Comparison of ENCODE assay signal across 21 mouse cellular contexts in genomic region chr9:102350696-102351095, GRCm38 (mm10). TPM values are rescaled to one million over a fixed set of nuclear protein-coding genes. Genes with fewer than 3 reads are reported as not detected.
DNase-seq lines count a peak whose midpoint lies in the region; ATAC-seq and TF ChIP-seq lines count a peak whose summit lies in the region.
"Had no signal": no experiment of that assay in that cellular context is flagged by ENCODE, and none has a peak within 500 bp of the region (broad histone marks: within the 10 kb centered on the region; RNA-seq: fewer than 3 reads in every experiment).

No protein-coding gene starts in this region.

- no peak overlapping the region for H3K4me3 ChIP-seq in forebrain, embryonic 11.5 days (ENCODE audit: low read depth, low read length)
- no peak overlapping the region for H3K4me3 ChIP-seq in forebrain, embryonic 14.5 days (ENCODE audit: low read depth, low read length)
- peak overlapping the region; percentile 76 for H3K4me3 ChIP-seq in midbrain, embryonic 13.5 days (replicated peaks)
- H3K4me3 ChIP-seq in thymus, adult 2 months (ENCODE audit: control insufficient read depth, insufficient read depth, low read length) = no peak overlapping the region
- H3K4me3 ChIP-seq: embryonic facial prominence, embryonic 13.5 days; heart, embryonic 15.5 days; limb, embryonic 12.5 days; megakaryocyte, embryonic 14.5 days; myocyte had no signal

- no peaks in the 10 kb centered on the region for H3K36me3 ChIP-seq in forebrain, embryonic 11.5 days (ENCODE audit: control insufficient read depth, insufficient read depth, low read length)
- H3K36me3 ChIP-seq in forebrain, embryonic 14.5 days (ENCODE audit: control insufficient read depth, insufficient read depth, low read length) = no peaks in the 10 kb centered on the region
- no peaks in the 10 kb centered on the region for H3K36me3 ChIP-seq in midbrain, embryonic 13.5 days
- H3K36me3 ChIP-seq in thymus, adult 2 months (ENCODE audit: control insufficient read depth, insufficient read depth, low read length) = no peaks in the 10 kb centered on the region
- H3K36me3 ChIP-seq: embryonic facial prominence, embryonic 13.5 days; heart, embryonic 15.5 days; limb, embryonic 12.5 days had no signal

- peaks cover 11% of the 10 kb centered on the region for H3K4me1 ChIP-seq in forebrain, embryonic 11.5 days (replicated peaks; ENCODE audit: control insufficient read depth, insufficient read depth, low read length)
- H3K4me1 ChIP-seq in forebrain, embryonic 14.5 days (ENCODE audit: control insufficient read depth, insufficient read depth, low read length) = peaks cover 9% of the 10 kb centered on the region
- peaks cover 72% of the 10 kb centered on the region for H3K4me1 ChIP-seq in midbrain, embryonic 13.5 days (replicated peaks)
- no peaks in the 10 kb centered on the region for H3K4me1 ChIP-seq in thymus, adult 2 months (replicated peaks; ENCODE audit: control insufficient read depth, insufficient read depth, low read length)

- no peak overlapping the region for H3K9ac ChIP-seq in forebrain, embryonic 11.5 days (ENCODE audit: low read length)
- no peak overlapping the region for H3K9ac ChIP-seq in forebrain, embryonic 14.5 days (ENCODE audit: low read length)
- 0 out of 2 replicates have a peak overlapping the region, but pooled peaks have one; percentile 98 for H3K9ac ChIP-seq in midbrain, embryonic 13.5 days (replicated peaks)
- H3K9ac ChIP-seq: embryonic facial prominence, embryonic 13.5 days; heart, embryonic 15.5 days; limb, embryonic 12.5 days; liver, embryonic 14.5 days had no signal

- H3K27me3 ChIP-seq in forebrain, embryonic 11.5 days (ENCODE audit: control insufficient read depth, insufficient read depth, low read length) = peaks cover 23% of the 10 kb centered on the region; the same call in 1 of the 2 replicates
- peaks cover 6% of the 10 kb centered on the region; the same call in 1 of the 2 replicates for H3K27me3 ChIP-seq in forebrain, embryonic 14.5 days (replicated peaks; ENCODE audit: control insufficient read depth, insufficient read depth, low read length)
- peaks cover 34% of the 10 kb centered on the region for H3K27me3 ChIP-seq in midbrain, embryonic 13.5 days
- no peaks in the 10 kb centered on the region for H3K27me3 ChIP-seq in thymus, adult 2 months (ENCODE audit: control insufficient read depth, insufficient read depth, low read length)

- no peak for TF ChIP-seq POLR2A in thymus, adult 2 months (IDR thresholded peaks at IDR 0.05; ENCODE audit: control insufficient read depth, extremely low read depth, insufficient read depth, low read length, poor library complexity)

- ATAC-seq in forebrain, embryonic 11.5 days (replicated peaks; ENCODE audit: low FRiP score) = no peak
- no peak for ATAC-seq in forebrain, embryonic 14.5 days
- no peak for ATAC-seq in midbrain, embryonic 13.5 days
- ATAC-seq: lung, postnatal 0 days had no signal

- no peak overlapping the region for H3K4me2 ChIP-seq in forebrain, embryonic 11.5 days (ENCODE audit: low read depth, low read length, severe bottlenecking)
- no peak overlapping the region for H3K4me2 ChIP-seq in forebrain, embryonic 14.5 days (ENCODE audit: low read length)
- H3K4me2 ChIP-seq in midbrain, embryonic 13.5 days (replicated peaks) = peak overlapping the region; percentile 81
- H3K4me2 ChIP-seq: embryonic facial prominence, embryonic 13.5 days; heart, embryonic 15.5 days; limb, embryonic 12.5 days had no signal

- H3K9me3 ChIP-seq in forebrain, embryonic 11.5 days (ENCODE audit: control insufficient read depth, low read length) = no peaks in the 10 kb centered on the region
- H3K9me3 ChIP-seq in forebrain, embryonic 14.5 days (replicated peaks; ENCODE audit: control insufficient read depth, low read length) = no peaks in the 10 kb centered on the region
- no peaks in the 10 kb centered on the region for H3K9me3 ChIP-seq in midbrain, embryonic 13.5 days
- H3K9me3 ChIP-seq: embryonic facial prominence, embryonic 13.5 days; heart, embryonic 15.5 days; limb, embryonic 12.5 days; megakaryocyte, embryonic 14.5 days had no signal

- peak; percentile 44 for DNase-seq in forebrain, embryonic 11.5 days (ENCODE audit: low spot score)
- DNase-seq in forebrain, embryonic 14.5 days (ENCODE audit: low spot score) = no peak
- peak; percentile 14 to 19 for DNase-seq in right cerebral cortex, postnatal 10 days (ENCODE audit: low spot score in 2 of 2)
- no peak for DNase-seq in right cerebral cortex, postnatal 14 days
- no peak for DNase-seq in spleen, postnatal 36 days (ENCODE audit: low spot score in 2 of 2)
- no peak for DNase-seq in thymus, adult 2 months
- no peak for DNase-seq in adrenal gland, postnatal 10 days
- DNase-seq: adrenal gland, adult 8-10 months; cerebellum, adult 11-12 months; kidney, adult 18-20 months; kidney, postnatal 10 days; right cerebral cortex, adult 18-20 months had no signal

- TF ChIP-seq CTCF in thymus, adult 2 months (IDR thresholded peaks at IDR 0.05; ENCODE audit: borderline replicate concordance, control insufficient read depth, extremely low read depth, insufficient read depth, low read length, poor library complexity) = no peak

- WGBS in forebrain, embryonic 11.5 days = 89% methylated on average over 6 of the region's 6 CpGs
- 90% methylated on average over 6 of the region's 6 CpGs for WGBS in forebrain, embryonic 14.5 days
- WGBS in midbrain, embryonic 13.5 days = 88% methylated on average over 6 of the region's 6 CpGs
- WGBS in thymus, adult 2 months = 89% methylated on average over 6 of the region's 6 CpGs

- H3K27ac ChIP-seq in forebrain, embryonic 11.5 days (ENCODE audit: low read depth, low read length) = no peak overlapping the region
- H3K27ac ChIP-seq in forebrain, embryonic 14.5 days (ENCODE audit: low read depth, low read length) = no peak overlapping the region
- no peak overlapping the region for H3K27ac ChIP-seq in midbrain, embryonic 13.5 days
- no peak overlapping the region for H3K27ac ChIP-seq in thymus, adult 2 months (ENCODE audit: control insufficient read depth, insufficient read depth, low read length)
- H3K27ac ChIP-seq: embryonic facial prominence, embryonic 13.5 days; heart, embryonic 15.5 days; limb, embryonic 12.5 days; liver, embryonic 14.5 days had no signal

RNA-seq across cellular contexts. Expression of gene Ephb1, which starts 3.8 kb away (rescaled TPM):
- polyA plus RNA-seq in forebrain, embryonic 11.5 days (2014; fragmentation: Nextera tagmentation; extraction: Ambion mirVana) = 19.8 and 19.9 TPM in 2 replicates
- polyA plus RNA-seq in forebrain, embryonic 14.5 days (2014; fragmentation: Nextera tagmentation; extraction: Ambion mirVana) = 27.8 and 32.5 TPM in 2 replicates
- polyA plus RNA-seq in midbrain, embryonic 13.5 days (2015; fragmentation: Nextera tagmentation; extraction: Ambion mirVana) = 62.9 and 66.2 TPM in 2 replicates
- 0.15 and 0.43 TPM in 2 replicates for polyA plus RNA-seq in thymus, adult 2 months (2012; rRNA removed)
- total RNA-seq in adrenal gland, postnatal 10 days (2021) = 1 to 10 TPM; 3.5 to 4.6 TPM
- total RNA-seq: granulocyte monocyte progenitor cell, adult 5-6 weeks had no signal

Comparison
In these comparisons a context has a peak if more than half of its experiments do, and no peak if none do; other contexts are left out.
1. DNase-seq: peak in forebrain, embryonic 11.5 days (single experiment) and right cerebral cortex, postnatal 10 days (2 of 2); none in forebrain, embryonic 14.5 days (single experiment), right cerebral cortex, postnatal 14 days (single experiment), spleen, postnatal 36 days (0 of 2), thymus, adult 2 months (single experiment) and adrenal gland, postnatal 10 days (single experiment).
2. RNA of gene Ephb1, which starts 3.8 kb away (polyA plus RNA-seq): 62.9 to 66.2 TPM in midbrain, embryonic 13.5 days, 27.8 to 32.5 TPM in forebrain, embryonic 14.5 days and 19.8 to 19.9 TPM in forebrain, embryonic 11.5 days; 0.15 to 0.43 TPM in thymus, adult 2 months; every median in the first group is over 10 times any median in the second.